Mouse (Mus musculus): ENCODE results near the gene Prkcb. TPM values are rescaled to one million over a fixed set of nuclear protein-coding genes. Genes with fewer than 3 reads are reported as not detected.

Gene Prkcb
- polyA plus RNA-seq, 1 experiment from 2014 or later = 10.5 TPM

- ATAC-seq (ENCODE audit: insufficient number of reproducible peaks, low FRiP score) = no peak
- WGBS = 58% methylated on average over 7 of the region's 7 CpGs
- no peak overlapping the region for H3K4me3 ChIP-seq
Observed at GRCm38 (mm10) chr7:122344656-122345055, 56.1 kb downstream of the Prkcb start.

DNA sequence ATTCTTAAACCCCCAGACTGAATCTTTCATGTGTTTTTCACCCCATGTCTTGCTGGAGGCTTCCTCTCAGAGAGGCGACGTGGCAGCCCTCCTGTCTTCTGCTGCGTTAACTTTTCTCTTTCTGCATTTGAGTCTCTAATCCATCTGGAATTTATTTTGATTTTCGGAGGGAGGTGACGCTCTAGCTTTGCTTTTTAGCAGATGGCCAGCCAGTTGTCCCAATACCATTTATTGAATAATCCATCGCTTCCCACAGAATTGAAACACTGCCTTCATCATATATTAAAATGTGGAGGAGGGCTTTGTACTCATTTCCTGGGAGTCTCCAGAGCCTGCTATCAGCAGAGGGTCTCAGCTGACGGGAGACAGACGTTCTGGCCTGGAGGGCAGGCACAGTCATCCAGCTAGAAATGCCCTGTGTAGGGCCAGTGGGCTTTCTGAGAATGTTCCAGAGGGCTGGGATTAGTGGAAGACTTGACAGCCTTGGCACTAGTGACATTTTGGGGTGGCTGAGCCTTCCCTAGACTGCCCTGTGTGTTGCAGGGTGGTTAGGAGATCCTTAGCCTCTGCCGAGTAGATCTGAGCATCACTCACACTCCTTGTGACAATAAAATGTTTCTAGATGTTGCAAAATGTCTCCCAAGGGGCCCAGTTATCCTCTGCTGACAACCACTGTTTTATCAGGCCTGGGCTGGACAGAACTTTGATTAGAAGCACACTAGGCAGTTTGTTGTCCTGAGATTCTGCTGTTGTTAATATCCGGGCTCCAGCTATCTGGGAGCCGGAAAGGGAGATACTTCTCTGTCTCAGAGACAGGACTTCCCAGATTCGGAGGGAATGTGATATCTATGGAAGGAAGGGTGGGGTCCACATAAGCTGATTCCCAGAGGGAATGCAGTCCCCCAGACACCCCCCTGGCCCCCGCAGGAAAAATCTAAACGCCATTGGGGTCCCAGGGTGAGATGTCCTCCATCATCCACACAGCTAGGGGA, 58.0 kb downstream of the Prkcb start:
- H3K27ac ChIP-seq (ENCODE audit: poor library complexity, severe bottlenecking) = peak overlapping the region; percentile 41; the same call in 1 of the 2 replicates
- no peak for ATAC-seq (ENCODE audit: insufficient number of reproducible peaks, low FRiP score)

More at GRCm38 (mm10) chr7:122344656-122345055, 56.1 kb downstream of the Prkcb start:
- no peak overlapping the region for H3K9ac ChIP-seq
- no peaks in the 10 kb centered on the region for H3K36me3 ChIP-seq
- H3K4me1 ChIP-seq (replicated peaks) = 0 out of 2 replicates have a peak, but pooled peaks cover 18% of the 10 kb centered on the region
- no peak overlapping the region for H3K27ac ChIP-seq (ENCODE audit: poor library complexity, severe bottlenecking)
- no peak overlapping the region for H3K4me2 ChIP-seq
- no peaks in the 10 kb centered on the region for H3K9me3 ChIP-seq (replicated peaks)
- H3K27me3 ChIP-seq (replicated peaks) = no peaks in the 10 kb centered on the region

GRCm38 (mm10) chr7:122347433-122347832, 58.9 kb downstream of the Prkcb start:
- no peak overlapping the region for H3K4me2 ChIP-seq
- no peak overlapping the region for H3K27ac ChIP-seq (ENCODE audit: poor library complexity, severe bottlenecking)
- no peak overlapping the region for H3K4me3 ChIP-seq
- H3K4me1 ChIP-seq (replicated peaks) = 0 out of 2 replicates have a peak, but pooled peaks cover 15% of the 10 kb centered on the region
- H3K36me3 ChIP-seq = no peaks in the 10 kb centered on the region
- H3K9ac ChIP-seq = no peak overlapping the region
- H3K27me3 ChIP-seq (replicated peaks) = no peaks in the 10 kb centered on the region
- no peak for ATAC-seq (ENCODE audit: insufficient number of reproducible peaks, low FRiP score)
- no peaks in the 10 kb centered on the region for H3K9me3 ChIP-seq (replicated peaks)
- WGBS = 72% methylated on average over 3 of the region's 3 CpGs

More for the DNA sequence above, 58.0 kb downstream of the Prkcb start:
- H3K36me3 ChIP-seq = no peaks in the 10 kb centered on the region
- H3K9ac ChIP-seq = no peak overlapping the region
- no peak overlapping the region for H3K4me3 ChIP-seq
- no peaks in the 10 kb centered on the region for H3K9me3 ChIP-seq (replicated peaks)
- 0 out of 2 replicates have a peak, but pooled peaks cover 18% of the 10 kb centered on the region for H3K4me1 ChIP-seq (replicated peaks)
- 49% methylated on average over 14 of the region's 14 CpGs for WGBS
- H3K4me2 ChIP-seq = no peak overlapping the region
- no peaks in the 10 kb centered on the region for H3K27me3 ChIP-seq (replicated peaks)

- Histone ChIP-seq H3K4me2 (no peak overlapping the region), H3K4me1 (replicated peaks) (0 out of 2 replicates have a peak, but pooled peaks cover 15% of the 10 kb centered on the region), H3K9me3 (replicated peaks) (no peaks in the 10 kb centered on the region), H3K9ac (no peak overlapping the region), H3K27me3 (replicated peaks) (no peaks in the 10 kb centered on the region), H3K36me3 (no peaks in the 10 kb centered on the region), H3K27ac (ENCODE audit: poor library complexity, severe bottlenecking) (no peak overlapping the region), H3K4me3 (no peak overlapping the region)
- no peak for ATAC-seq (ENCODE audit: insufficient number of reproducible peaks, low FRiP score)
- WGBS = 83% methylated on average over 5 of the region's 5 CpGs
Observed at GRCm38 (mm10) chr7:122349961-122350360, 61.4 kb downstream of the Prkcb start.

DNA sequence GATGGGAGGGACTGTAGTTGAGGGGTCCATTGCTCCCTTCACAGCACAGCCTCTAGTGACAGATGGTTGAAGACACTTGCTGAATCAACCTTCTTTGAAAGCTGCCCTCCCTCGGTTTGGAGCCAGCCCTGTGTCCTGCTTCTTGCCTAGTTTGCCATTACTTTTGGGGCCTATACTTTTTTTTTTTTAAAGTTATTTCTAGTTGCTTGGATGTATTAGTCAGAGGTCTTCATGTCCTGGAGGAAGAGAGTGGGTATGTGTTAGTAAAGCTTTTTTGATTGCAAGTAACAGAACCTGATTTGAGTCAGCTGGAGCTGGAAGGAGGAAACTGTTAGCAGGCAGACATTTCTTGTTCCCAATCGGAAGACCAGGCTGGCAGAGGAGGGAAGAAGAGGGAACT, 62.2 kb downstream of the Prkcb start:
- Histone ChIP-seq H3K9me3 (replicated peaks) (no peaks in the 10 kb centered on the region), H3K27ac (ENCODE audit: poor library complexity, severe bottlenecking) (no peak overlapping the region), H3K4me1 (replicated peaks) (0 out of 2 replicates have a peak, but pooled peaks cover 15% of the 10 kb centered on the region), H3K4me2 (no peak overlapping the region), H3K36me3 (no peaks in the 10 kb centered on the region), H3K9ac (no peak overlapping the region), H3K4me3 (no peak overlapping the region), H3K27me3 (replicated peaks) (no peaks in the 10 kb centered on the region)
- no peak for ATAC-seq (ENCODE audit: insufficient number of reproducible peaks, low FRiP score)
- 71% methylated on average over 2 of the region's 2 CpGs for WGBS

GRCm38 (mm10) chr7:122351816-122352215, 63.3 kb downstream of the Prkcb start:
- no peaks in the 10 kb centered on the region for H3K9me3 ChIP-seq (replicated peaks)
- H3K4me1 ChIP-seq (replicated peaks) = 0 out of 2 replicates have a peak, but pooled peaks cover 10% of the 10 kb centered on the region
- H3K27me3 ChIP-seq (replicated peaks) = no peaks in the 10 kb centered on the region
- H3K4me2 ChIP-seq = no peak overlapping the region
- H3K4me3 ChIP-seq = no peak overlapping the region
- no peak overlapping the region for H3K27ac ChIP-seq (ENCODE audit: poor library complexity, severe bottlenecking)
- H3K36me3 ChIP-seq = no peaks in the 10 kb centered on the region
- H3K9ac ChIP-seq = no peak overlapping the region
- no peak for ATAC-seq (ENCODE audit: insufficient number of reproducible peaks, low FRiP score)
- WGBS = 70% methylated on average over 4 of the region's 4 CpGs

GRCm38 (mm10) chr7:122352566-122353277, 64.2 kb downstream of the Prkcb start:
- WGBS = 61% methylated on average over 12 of the region's 12 CpGs
- Histone ChIP-seq H3K4me1 (replicated peaks) (0 out of 2 replicates have a peak, but pooled peaks cover 1% of the 10 kb centered on the region), H3K4me3 (no peak overlapping the region), H3K9ac (no peak overlapping the region), H3K36me3 (no peaks in the 10 kb centered on the region), H3K4me2 (no peak overlapping the region), H3K27ac (ENCODE audit: poor library complexity, severe bottlenecking) (no peak overlapping the region), H3K27me3 (replicated peaks) (no peaks in the 10 kb centered on the region), H3K9me3 (replicated peaks) (no peaks in the 10 kb centered on the region)
- no peak for ATAC-seq (ENCODE audit: insufficient number of reproducible peaks, low FRiP score)

- ATAC-seq (ENCODE audit: insufficient number of reproducible peaks, low FRiP score) = no peak
- WGBS = 77% methylated on average over 4 of the region's 4 CpGs
Observed at GRCm38 (mm10) chr7:122353329-122353728, 64.8 kb downstream of the Prkcb start.

DNA sequence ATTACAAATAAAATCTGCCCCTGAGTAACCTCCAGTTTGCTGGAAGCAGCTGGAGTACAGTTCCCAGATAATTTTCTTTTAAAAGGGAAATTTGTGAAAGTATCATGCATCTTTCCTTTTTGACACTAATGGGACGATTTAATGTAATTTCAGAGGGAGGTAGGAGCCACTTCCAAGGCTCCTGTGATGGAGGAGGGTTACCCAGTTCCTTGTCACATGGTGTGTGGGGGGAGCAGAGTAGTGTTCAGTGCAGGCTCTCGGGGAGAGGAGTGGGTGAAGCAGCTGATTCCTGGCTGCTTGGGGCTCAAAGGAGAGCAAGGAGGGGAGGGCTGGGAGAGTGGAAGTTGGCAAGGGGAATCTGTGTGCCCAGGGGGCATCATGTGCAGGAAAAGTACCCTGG, 68.4 kb downstream of the Prkcb start:
- Histone ChIP-seq H3K9me3 (replicated peaks) (no peaks in the 10 kb centered on the region), H3K9ac (no peak overlapping the region), H3K4me3 (no peak overlapping the region), H3K4me2 (no peak overlapping the region), H3K4me1 (replicated peaks) (no peaks in the 10 kb centered on the region), H3K27me3 (replicated peaks) (no peaks in the 10 kb centered on the region), H3K36me3 (no peaks in the 10 kb centered on the region), H3K27ac (ENCODE audit: poor library complexity, severe bottlenecking) (no peak overlapping the region)
- ATAC-seq (ENCODE audit: insufficient number of reproducible peaks, low FRiP score) = no peak
- 45% methylated on average over 2 of the region's 2 CpGs for WGBS

More at GRCm38 (mm10) chr7:122353329-122353728, 64.8 kb downstream of the Prkcb start:
- H3K9ac ChIP-seq = no peak overlapping the region
- no peak overlapping the region for H3K27ac ChIP-seq (ENCODE audit: poor library complexity, severe bottlenecking)
- no peaks in the 10 kb centered on the region for H3K9me3 ChIP-seq (replicated peaks)
- no peak overlapping the region for H3K4me2 ChIP-seq
- H3K27me3 ChIP-seq (replicated peaks) = no peaks in the 10 kb centered on the region
- H3K4me3 ChIP-seq = no peak overlapping the region
- H3K36me3 ChIP-seq = no peaks in the 10 kb centered on the region
- no peaks in the 10 kb centered on the region for H3K4me1 ChIP-seq (replicated peaks)

DNA sequence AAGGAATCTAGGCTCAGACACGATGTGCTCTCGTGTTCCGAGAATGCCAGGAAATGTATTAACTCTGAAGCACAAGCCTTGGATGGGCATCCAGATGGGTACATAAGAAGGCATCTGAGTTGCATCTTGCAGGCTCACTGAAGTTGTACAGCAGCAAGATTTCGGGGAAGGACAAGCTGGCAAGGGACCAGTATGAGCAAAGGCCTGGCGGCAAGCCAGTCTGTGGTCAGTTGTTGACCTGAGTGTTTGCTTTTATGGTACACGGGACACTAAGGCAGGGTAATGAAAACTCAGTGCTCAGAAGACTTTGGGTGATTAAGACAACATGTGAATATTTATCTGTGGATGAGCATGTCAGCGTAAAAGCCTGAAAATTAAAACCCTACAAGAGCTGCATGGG, 69.3 kb downstream of the Prkcb start:
- Histone ChIP-seq H3K27me3 (replicated peaks) (no peaks in the 10 kb centered on the region), H3K36me3 (no peaks in the 10 kb centered on the region), H3K4me1 (replicated peaks) (no peaks in the 10 kb centered on the region), H3K4me3 (no peak overlapping the region), H3K4me2 (no peak overlapping the region), H3K9me3 (replicated peaks) (no peaks in the 10 kb centered on the region), H3K27ac (ENCODE audit: poor library complexity, severe bottlenecking) (no peak overlapping the region), H3K9ac (no peak overlapping the region)
- 81% methylated on average over 7 of the region's 7 CpGs for WGBS
- no peak for ATAC-seq (ENCODE audit: insufficient number of reproducible peaks, low FRiP score)

GRCm38 (mm10) chr7:122366635-122367034, 78.1 kb downstream of the Prkcb start:
- no peak overlapping the region for H3K4me3 ChIP-seq
- no peaks in the 10 kb centered on the region for H3K4me1 ChIP-seq (replicated peaks)
- H3K27ac ChIP-seq (ENCODE audit: poor library complexity, severe bottlenecking) = no peak overlapping the region
- no peak for ATAC-seq (ENCODE audit: insufficient number of reproducible peaks, low FRiP score)
- H3K4me2 ChIP-seq = no peak overlapping the region
- H3K9ac ChIP-seq = no peak overlapping the region
- WGBS = 65% methylated on average over 1 of the region's 1 CpGs
- H3K9me3 ChIP-seq (replicated peaks) = no peaks in the 10 kb centered on the region
- H3K27me3 ChIP-seq (replicated peaks) = no peaks in the 10 kb centered on the region
- no peaks in the 10 kb centered on the region for H3K36me3 ChIP-seq
